Mouse (Mus musculus): ENCODE measurements at regions not wholly inside any gene's neighbourhood (a gene's known extent, or its start where the extent isn't known, plus 50 kb on each side); places are given as distances from the start of the nearest gene placed in this dataset.

DNA sequence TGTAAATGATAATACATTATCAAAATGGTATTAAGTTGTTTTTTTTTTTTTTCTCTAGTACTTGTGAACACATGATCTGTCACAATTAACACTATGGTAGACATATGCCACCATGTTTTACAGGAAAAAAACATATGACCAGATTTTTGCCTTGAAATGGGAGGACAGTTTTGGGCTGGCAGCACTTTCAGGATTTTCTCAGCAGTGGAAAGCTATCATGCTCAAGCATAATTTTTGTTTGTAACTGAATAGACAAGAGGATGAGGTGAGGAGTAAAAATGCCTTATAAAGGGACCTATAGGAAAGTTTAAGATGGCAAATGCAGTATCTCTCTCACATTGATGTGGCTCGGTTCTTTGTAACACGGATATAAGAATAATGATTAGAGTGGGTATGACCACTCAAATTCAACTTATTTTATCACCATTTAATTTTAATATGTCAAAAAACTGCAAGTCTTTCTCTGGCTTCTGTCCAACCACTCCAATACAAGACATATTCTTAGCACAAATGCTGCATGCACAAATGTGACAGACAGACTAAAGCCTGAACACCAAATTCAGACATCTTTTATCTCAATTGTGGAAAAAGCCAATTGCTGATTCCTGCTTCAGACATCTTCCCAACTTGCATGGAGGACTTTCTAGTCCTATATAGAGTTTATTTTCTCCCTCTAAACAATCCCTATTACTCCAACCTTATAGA lies 1206.6 kb downstream of the Zpld1 start:
- TF ChIP-seq CTCF (IDR thresholded peaks at IDR 0.05; ENCODE audit: low read depth, low read length) (no peak), GATA2 (IDR thresholded peaks at IDR 0.05; ENCODE audit: borderline replicate concordance, low read depth, low read length) (no peak), TAL1 (conservative IDR thresholded peaks at IDR 0.05; ENCODE audit: low read depth, low read length) (no peak)

Measured in G1E (cell line).